Mouse (Mus musculus) G1E (cell line): ENCODE measurements around the gene Olfr520.

Source experiments
- CTCF ChIP-seq: IDR thresholded peaks from 2 replicates; pipeline ENCODE4 v1.5.1; 2012; ENCODE audit warnings: low read depth, low read length, inconsistent platforms, mixed read lengths
- GATA1 ChIP-seq: IDR thresholded peaks from 2 replicates; pipeline ENCODE4 v1.6.1; 2012; ENCODE audit warnings: borderline replicate concordance, low read length, inconsistent platforms, mixed read lengths
- TAL1 ChIP-seq: conservative IDR thresholded peaks from 2 replicates; pipeline ENCODE4 v1.6.1; 2012; ENCODE audit warnings: low read depth, low read length, inconsistent platforms, mixed read lengths

GRCm38 (mm10) chr7:99698576-99698975, 31.5 kb upstream of the Olfr520 start:
- TF ChIP-seq CTCF (no peak), TAL1 (no peak), GATA1 (no peak)
